Mouse (Mus musculus) inflammation-experienced regulatory T-cells, adult 6 months (primary cell): Measurements from ENCODE around the gene Fam208a. TPM values are rescaled to one million over a fixed set of nuclear protein-coding genes. Genes with fewer than 3 reads are reported as not detected.

Experiments
- ATAC-seq: one replicate; pipeline ENCODE4 v1.8.0; 2017
- polyA plus RNA-seq, 3 experiments: library from polyadenylated mRNA; unstranded; fragments of 100-300 nt; shearing (Covaris generic); gene quantifications; one replicate each; pipeline ENCODE4 v1.2.1; 2017

The Fam208a gene
- 10 to 100 TPM; 22.8 to 46.1 (median 33.8) TPM for polyA plus RNA-seq

GRCm38 (mm10) chr14:27428573-27428972 lies at the start of gene Fam208a:
Fam208a (plus strand) TSS chr14:27428834.
- peak; percentile 87 for ATAC-seq

GRCm38 (mm10) chr14:27379404-27379803 lies 49.2 kb upstream of the Fam208a start:
- ATAC-seq = peak; percentile 7

- ATAC-seq = peak; percentile 5
Observed at GRCm38 (mm10) chr14:27381459-27381858, 47.2 kb upstream of the Fam208a start.

GRCm38 (mm10) chr14:27383321-27383830 lies 45.3 kb upstream of the Fam208a start:
- no peak for ATAC-seq

GRCm38 (mm10) chr14:27384143-27384542 lies 44.5 kb upstream of the Fam208a start:
- peak; percentile 89 for ATAC-seq

GRCm38 (mm10) chr14:27388616-27389015 lies 40.0 kb upstream of the Fam208a start:
- no peak for ATAC-seq

- ATAC-seq = no peak
Observed at GRCm38 (mm10) chr14:27389722-27390121, 38.9 kb upstream of the Fam208a start.

GRCm38 (mm10) chr14:27390663-27391062 lies 38.0 kb upstream of the Fam208a start:
- peak; percentile 75 for ATAC-seq

GRCm38 (mm10) chr14:27391776-27392308 lies 36.8 kb upstream of the Fam208a start:
- ATAC-seq = peak; percentile 49

- ATAC-seq = no peak
Observed at GRCm38 (mm10) chr14:27392660-27393059, 36.0 kb upstream of the Fam208a start.

GRCm38 (mm10) chr14:27393806-27394205 lies 34.8 kb upstream of the Fam208a start:
- no peak for ATAC-seq

- ATAC-seq = no peak
Observed at GRCm38 (mm10) chr14:27396424-27396823, 32.2 kb upstream of the Fam208a start.

GRCm38 (mm10) chr14:27397526-27397925 lies 31.1 kb upstream of the Fam208a start:
- no peak for ATAC-seq

GRCm38 (mm10) chr14:27400495-27400894 lies 28.1 kb upstream of the Fam208a start:
- no peak for ATAC-seq

GRCm38 (mm10) chr14:27401717-27402278 lies 26.8 kb upstream of the Fam208a start:
- ATAC-seq = no peak

GRCm38 (mm10) chr14:27402332-27403250 lies 26.0 kb upstream of the Fam208a start:
- ATAC-seq = peak; percentile 35

- ATAC-seq = peak; percentile 78
Observed at GRCm38 (mm10) chr14:27405452-27405851, 23.2 kb upstream of the Fam208a start.

GRCm38 (mm10) chr14:27405947-27406346 lies 22.7 kb upstream of the Fam208a start:
- no peak for ATAC-seq

- no peak for ATAC-seq
Observed at GRCm38 (mm10) chr14:27408240-27408639, 20.4 kb upstream of the Fam208a start.

- no peak for ATAC-seq
Observed at GRCm38 (mm10) chr14:27409662-27410061, 19.0 kb upstream of the Fam208a start.

- ATAC-seq = peak; percentile 13
Observed at GRCm38 (mm10) chr14:27411492-27411891, 17.1 kb upstream of the Fam208a start.

GRCm38 (mm10) chr14:27412699-27413098 lies 15.9 kb upstream of the Fam208a start:
- ATAC-seq = peak; percentile 79

GRCm38 (mm10) chr14:27413961-27414360 lies 14.7 kb upstream of the Fam208a start:
- peak; percentile 60 for ATAC-seq
